Mouse (Mus musculus) heart, embryonic 14.5 days (tissue): ENCODE measurements around the gene Isg20. TPM values are rescaled to one million over a fixed set of nuclear protein-coding genes. Genes with fewer than 3 reads are reported as not detected.

Experiments
- ATAC-seq: fragments of 200-750 bp; cut with Nextera tagmentation; 2 replicates; pipeline ENCODE4 v1.8.0; 2017; ENCODE audit warnings: low read depth, moderate TSS enrichment; ENCODE audit not compliant: insufficient number of reproducible peaks, insufficient read depth, low FRiP score
- H3K27ac ChIP-seq, 2 experiments: fragments of 200-500 bp in 1 of 2; fragments of 300-500 bp in 1 of 2; sonication (generic) in 1 of 2; replicated peaks in 1 of 2; 2 replicates each; pipeline ENCODE4 v1.5.1; 2012 to 2014; ENCODE audit warnings: low read depth in 2 of 2, low read length in 2 of 2, control low read depth in 1 of 2, mild to moderate bottlenecking in 1 of 2, mixed read lengths in 1 of 2; ENCODE audit not compliant: control insufficient read depth in 1 of 2, insufficient read depth in 1 of 2
- H3K27me3 ChIP-seq: fragments of 300-500 bp; sonication (generic); 2 replicates; pipeline ENCODE4 v1.6.1; 2014; ENCODE audit warnings: mild to moderate bottlenecking, low read length, control low read depth; ENCODE audit not compliant: control insufficient read depth, insufficient read depth
- H3K36me3 ChIP-seq: fragments of 300-500 bp; sonication (generic); 2 replicates; pipeline ENCODE4 v1.6.1; 2014; ENCODE audit warnings: mild to moderate bottlenecking, control low read depth, low read length, mixed read lengths; ENCODE audit not compliant: control insufficient read depth, insufficient read depth
- H3K4me1 ChIP-seq, 2 experiments: fragments of 200-500 bp in 1 of 2; fragments of 300-500 bp in 1 of 2; sonication (generic) in 1 of 2; 2 replicates each; pipeline ENCODE4 v1.6.1; 2012 to 2014; ENCODE audit warnings: low read length in 2 of 2, control low read depth in 1 of 2, mixed read lengths in 1 of 2; ENCODE audit not compliant: control insufficient read depth in 2 of 2, insufficient read depth in 2 of 2
- H3K4me2 ChIP-seq: fragments of 300-500 bp; sonication (generic); 2 replicates; pipeline ENCODE4 v1.6.1; 2014; ENCODE audit warnings: mild to moderate bottlenecking, low read length
- H3K4me3 ChIP-seq, 2 experiments: fragments of 200-500 bp in 1 of 2; fragments of 300-500 bp in 1 of 2; sonication (generic) in 1 of 2; 2 replicates each; pipeline ENCODE4 v1.5.1; 2012 to 2014; ENCODE audit warnings: low read length in 2 of 2, mild to moderate bottlenecking in 2 of 2, control low read depth in 1 of 2, low read depth in 1 of 2, moderate library complexity in 1 of 2; ENCODE audit not compliant: control insufficient read depth in 1 of 2, insufficient read depth in 1 of 2
- H3K9ac ChIP-seq: fragments of 300-500 bp; sonication (generic); 2 replicates; pipeline ENCODE4 v1.6.1; 2014; ENCODE audit warnings: mild to moderate bottlenecking, low read length
- H3K9me3 ChIP-seq: fragments of 300-500 bp; sonication (generic); 2 replicates; pipeline ENCODE4 v1.6.1; 2016; ENCODE audit warnings: low read length, control low read depth; ENCODE audit not compliant: control insufficient read depth
- WGBS: fragments of 180-500 bp; shearing (Covaris S2); extraction: QIAGEN DNeasy Blood & Tissue Kit; methylation state at CpG from one replicate; pipeline ENCODE4 v1.1.7; 2014; 5-methylcytosine and 5-hydroxymethylcytosine counted together
- microRNA-seq: library from miRNA; unstranded; fragments of <30 nt; microRNA quantifications from one replicate; pipeline ENCODE4, GENCODE M21; 2016
- polyA plus RNA-seq: library from polyadenylated mRNA; unstranded; fragments of >200 nt; fragmentation: Nextera tagmentation; extraction: Ambion mirVana; gene quantifications from 2 replicates; pipeline ENCODE4 v1.2.1, GENCODE M21; 2014

Isg20 gene
- polyA plus RNA-seq, 1 experiment from 2014 or later: 1.9 TPM

GRCm38 (mm10) chr7:78963891-78964290, 50.7 kb downstream of the Isg20 start:
- Histone ChIP-seq H3K27ac (no peak overlapping the region), H3K4me2 (no peak overlapping the region), H3K9ac (no peak overlapping the region), H3K36me3 (no peaks in the 10 kb centered on the region), H3K4me1 (no peaks in the 10 kb centered on the region), H3K27me3 (no peaks in the 10 kb centered on the region), H3K4me3 (no peak overlapping the region), H3K9me3 (no peaks in the 10 kb centered on the region)
- WGBS: 71% methylated on average over 3 of the region's 3 CpGs
- no peak for ATAC-seq

Small RNA genes within 50 kb of the gene (microRNA-seq; reads per million reads assigned to microRNA genes)
- 1.1 reads per million for gene Mir7-2

Other genes starting within 250 kb of the Isg20 start
- 1.1 and 1.3 TPM in 2 replicates for gene Ntrk3, start 175.4 kb upstream of the Isg20 start, polyA plus RNA-seq
- 52.9 and 60.2 TPM in 2 replicates for gene Mrps11, start 130.3 kb upstream of the Isg20 start, polyA plus RNA-seq
- 58.8 and 59.1 TPM in 2 replicates for gene Mrpl46, start 129.9 kb upstream of the Isg20 start, polyA plus RNA-seq
- 9.2 and 11.3 TPM in 2 replicates for gene Det1, start 66.2 kb upstream of the Isg20 start, polyA plus RNA-seq
- gene Aen, start 17.6 kb upstream of the Isg20 start, polyA plus RNA-seq: 25.3 and 27.8 TPM in 2 replicates
- 1.8 and 2.2 TPM in 2 replicates for gene Acan, start 140.1 kb downstream of the Isg20 start, polyA plus RNA-seq
- 0.93 and 2.0 TPM in 2 replicates for gene Hapln3, start 217.6 kb downstream of the Isg20 start, polyA plus RNA-seq
- gene Mfge8, start 235.6 kb downstream of the Isg20 start, polyA plus RNA-seq: 260 and 264 TPM in 2 replicates